Mouse (Mus musculus): ENCODE measurements around the gene Caskin2. TPM values are rescaled to one million over a fixed set of nuclear protein-coding genes. Genes with fewer than 3 reads are reported as not detected.

Caskin2 gene
- polyA plus RNA-seq, 1 experiment: 5.6 TPM

- Histone ChIP-seq H3K27ac (ENCODE audit: insufficient read depth, low read depth, low read length) (no peak overlapping the region), H3K4me1 (ENCODE audit: control insufficient read depth, insufficient read depth, low read length) (peaks cover 2% of the 10 kb centered on the region; the same call in 1 of the 2 replicates), H3K4me3 (ENCODE audit: insufficient read depth, low read length) (no peak overlapping the region)
- no peak for TF ChIP-seq POLR2A (IDR thresholded peaks at IDR 0.05; ENCODE audit: borderline replicate concordance, low read depth, low read length)
- no peak for TF ChIP-seq CTCF (IDR thresholded peaks at IDR 0.05; ENCODE audit: low read depth, low read length)
Measured at GRCm38 (mm10) chr11:115749834-115750233, 63.6 kb downstream of the Caskin2 start.

Other genes with a start within 250 kb of the Caskin2 start
- gene Nup85, start 249.2 kb downstream of the Caskin2 start, polyA plus RNA-seq (2012; ENCODE audit: insufficient read depth, insufficient read length, missing spikeins): 32.3 and 34.6 TPM in 2 replicates
- gene Mrps7, start 209.7 kb downstream of the Caskin2 start, polyA plus RNA-seq (2012; ENCODE audit: insufficient read depth, insufficient read length, missing spikeins): 33.1 and 36.9 TPM in 2 replicates
- gene Gga3, start 209.6 kb downstream of the Caskin2 start, polyA plus RNA-seq (2012; ENCODE audit: insufficient read depth, insufficient read length, missing spikeins): 60.1 and 81.9 TPM in 2 replicates
- gene Mif4gd, start 200.7 kb downstream of the Caskin2 start, polyA plus RNA-seq (2012; ENCODE audit: insufficient read depth, insufficient read length, missing spikeins): 90.6 and 96.3 TPM in 2 replicates
- 27.0 and 37.0 TPM in 2 replicates for gene Slc25a19, start 185.3 kb downstream of the Caskin2 start, polyA plus RNA-seq (2012; ENCODE audit: insufficient read depth, insufficient read length, missing spikeins)
- gene Grb2, start 105.0 kb downstream of the Caskin2 start, polyA plus RNA-seq (2012; ENCODE audit: insufficient read depth, insufficient read length, missing spikeins): 251 and 274 TPM in 2 replicates
- gene Tmem94, start 48.2 kb downstream of the Caskin2 start, polyA plus RNA-seq (2012; ENCODE audit: insufficient read depth, insufficient read length, missing spikeins): 18.0 and 21.7 TPM in 2 replicates
- 10.6 and 14.4 TPM in 2 replicates for gene Tsen54, start 1.1 kb upstream of the Caskin2 start, polyA plus RNA-seq (2012; ENCODE audit: insufficient read depth, insufficient read length, missing spikeins)
- gene Llgl2, start 10.4 kb upstream of the Caskin2 start, polyA plus RNA-seq (2012; ENCODE audit: insufficient read depth, insufficient read length, missing spikeins): 4.0 and 4.9 TPM in 2 replicates
- not detected in 2 replicates for gene Myo15b, start 44.8 kb upstream of the Caskin2 start, polyA plus RNA-seq (2012; ENCODE audit: insufficient read depth, insufficient read length, missing spikeins)
- gene Smim5, start 86.3 kb upstream of the Caskin2 start, polyA plus RNA-seq (2012; ENCODE audit: insufficient read depth, insufficient read length, missing spikeins): not detected in 2 replicates
- gene Smim6, start 98.4 kb upstream of the Caskin2 start, polyA plus RNA-seq (2012; ENCODE audit: insufficient read depth, insufficient read length, missing spikeins): not detected in 2 replicates
- gene Sap30bp, start 119.6 kb upstream of the Caskin2 start, polyA plus RNA-seq (2012; ENCODE audit: insufficient read depth, insufficient read length, missing spikeins): 23.6 and 24.5 TPM in 2 replicates
- 19.9 and 21.5 TPM in 2 replicates for gene Recql5, start 119.8 kb upstream of the Caskin2 start, polyA plus RNA-seq (2012; ENCODE audit: insufficient read depth, insufficient read length, missing spikeins)
- 0.23 TPM in 1 of 2 replicates, not detected in the other for gene Itgb4, start 161.1 kb upstream of the Caskin2 start, polyA plus RNA-seq (2012; ENCODE audit: insufficient read depth, insufficient read length, missing spikeins)
- 12.2 and 14.4 TPM in 2 replicates for gene Galk1, start 199.1 kb upstream of the Caskin2 start, polyA plus RNA-seq (2012; ENCODE audit: insufficient read depth, insufficient read length, missing spikeins)
- gene H3f3b, start 214.3 kb upstream of the Caskin2 start, polyA plus RNA-seq (2012; ENCODE audit: insufficient read depth, insufficient read length, missing spikeins): 431 and 432 TPM in 2 replicates
- gene Unk, start 216.7 kb upstream of the Caskin2 start, polyA plus RNA-seq (2012; ENCODE audit: insufficient read depth, insufficient read length, missing spikeins): 24.9 and 28.1 TPM in 2 replicates